Mouse (Mus musculus): ENCODE measurements at regions not wholly inside any gene's neighbourhood (a gene's known extent, or its start where the extent isn't known, plus 50 kb on each side); places are given as distances from the start of the nearest gene placed in this dataset.

DNA sequence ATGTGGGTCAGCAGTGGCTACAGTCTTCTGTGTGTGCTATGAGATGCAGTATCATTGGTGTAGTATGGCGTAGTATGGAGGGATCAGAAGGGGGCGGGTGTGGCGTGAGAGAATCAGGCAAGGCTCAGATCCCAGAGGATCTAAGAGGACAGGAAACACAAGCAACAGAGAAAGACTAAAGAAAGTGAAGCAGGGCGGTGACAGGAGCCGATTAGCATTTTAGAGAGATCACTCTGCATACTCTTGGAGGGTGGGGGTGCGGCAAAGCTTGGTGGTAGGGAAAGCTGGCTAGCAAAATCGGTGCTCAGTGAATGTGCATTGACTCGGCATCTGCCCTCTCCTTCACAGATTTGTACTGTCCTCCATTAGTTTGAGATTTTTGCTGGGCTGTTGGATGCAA is 93.1 kb upstream of the Mphosph6 start:
- DNase-seq (ENCODE audit: low spot score) = no peak

GRCm38 (mm10) chr8:117890211-117890610 is 88.5 kb upstream of the Mphosph6 start:
- DNase-seq (ENCODE audit: low spot score) = no peak

DNA sequence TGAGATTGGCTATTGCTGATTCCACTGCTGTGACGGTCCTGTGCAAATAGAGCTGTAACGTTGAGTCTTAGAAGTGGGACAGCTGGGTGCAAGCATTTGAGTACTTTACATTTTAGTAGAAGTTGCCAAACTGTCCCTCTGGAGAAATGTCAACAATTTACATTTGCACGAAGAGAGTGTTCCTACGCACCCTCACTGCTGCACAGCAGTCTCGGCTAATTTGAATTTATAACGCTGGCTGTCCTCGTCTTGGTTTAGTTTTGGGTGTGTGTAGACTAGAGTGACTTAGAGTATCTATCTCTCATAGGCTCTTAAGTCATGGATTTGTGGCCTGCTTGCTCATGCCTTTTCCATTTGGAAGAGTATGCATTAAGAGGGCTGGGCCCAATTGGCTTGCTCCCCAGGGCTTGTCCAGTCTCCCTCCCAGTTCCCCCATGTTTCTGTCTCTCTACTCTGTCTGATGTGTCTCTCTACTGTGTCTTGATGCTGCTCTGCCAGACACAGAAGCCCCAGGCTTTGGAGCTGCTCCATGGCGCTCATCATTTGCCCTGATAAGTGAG is 79.8 kb upstream of the Mphosph6 start:
- DNase-seq (ENCODE audit: low spot score) = no peak

GRCm38 (mm10) chr8:117880279-117880975 is 78.7 kb upstream of the Mphosph6 start:
- no peak for DNase-seq (ENCODE audit: low spot score)

DNA sequence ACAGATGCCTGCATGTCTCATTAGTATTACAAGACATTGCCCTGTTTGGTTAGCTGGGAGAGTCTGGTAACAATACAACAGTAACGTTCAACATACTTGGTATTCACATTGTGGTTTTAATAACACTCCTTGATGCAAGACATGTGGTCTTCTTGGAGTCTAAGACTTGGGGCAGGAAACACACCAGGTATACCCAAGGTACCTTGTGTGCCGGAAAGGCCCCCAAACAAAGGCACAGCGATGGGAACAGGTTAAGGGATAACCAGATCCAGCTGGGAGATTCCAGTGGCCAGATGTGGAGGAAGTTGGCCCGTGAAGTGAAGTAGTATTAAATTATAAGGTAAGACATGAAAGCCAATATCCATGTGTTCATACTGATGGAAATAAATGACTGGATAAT is 71.9 kb upstream of the Mphosph6 start:
- DNase-seq (ENCODE audit: low spot score) = no peak

DNA sequence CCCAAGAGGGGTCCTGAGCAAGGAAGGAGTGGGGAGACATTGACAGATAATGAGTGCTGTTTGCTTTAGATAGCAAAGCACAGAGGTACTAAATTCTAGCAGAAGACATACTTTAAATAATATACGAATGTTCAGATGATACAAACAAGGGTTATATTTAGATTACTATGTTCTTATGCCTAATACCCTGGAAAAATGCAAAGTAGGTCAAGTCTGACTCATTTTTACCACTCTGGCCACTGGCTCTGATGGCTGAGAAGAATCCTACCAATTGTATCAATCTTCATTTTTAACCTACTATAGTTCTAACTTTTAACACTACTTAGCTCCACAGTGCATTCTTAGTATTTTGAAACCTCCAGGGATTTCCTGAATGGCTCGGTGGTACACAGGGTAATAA is 65.4 kb upstream of the Mphosph6 start:
- no peak for DNase-seq (ENCODE audit: low spot score)

DNA sequence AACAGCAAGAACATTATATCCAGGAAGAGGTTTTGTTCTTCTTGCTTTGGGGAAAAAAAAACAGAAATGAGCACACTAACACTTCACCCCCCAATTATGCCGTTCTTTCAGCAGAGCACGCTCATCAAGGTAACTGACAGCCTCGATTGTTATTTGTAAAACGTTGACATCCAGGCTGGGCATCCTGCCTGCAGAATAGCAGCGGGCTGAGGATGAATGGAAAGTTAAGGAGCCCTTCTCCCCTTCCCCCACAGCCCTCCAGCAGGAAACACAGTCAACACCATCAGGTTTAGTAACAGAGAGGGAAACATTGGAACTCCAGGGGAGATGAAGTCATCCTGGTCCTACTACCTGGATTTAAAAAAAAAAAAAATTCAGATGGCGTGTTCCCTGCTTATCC is 63.3 kb upstream of the Mphosph6 start:
- no peak for DNase-seq (ENCODE audit: low spot score)

GRCm38 (mm10) chr8:117863837-117864236 is 62.1 kb upstream of the Mphosph6 start:
- DNase-seq (ENCODE audit: low spot score) = peak; percentile 15

- DNase-seq (ENCODE audit: low spot score) = no peak
Measured at GRCm38 (mm10) chr8:117862318-117862717, 60.6 kb upstream of the Mphosph6 start.

DNA sequence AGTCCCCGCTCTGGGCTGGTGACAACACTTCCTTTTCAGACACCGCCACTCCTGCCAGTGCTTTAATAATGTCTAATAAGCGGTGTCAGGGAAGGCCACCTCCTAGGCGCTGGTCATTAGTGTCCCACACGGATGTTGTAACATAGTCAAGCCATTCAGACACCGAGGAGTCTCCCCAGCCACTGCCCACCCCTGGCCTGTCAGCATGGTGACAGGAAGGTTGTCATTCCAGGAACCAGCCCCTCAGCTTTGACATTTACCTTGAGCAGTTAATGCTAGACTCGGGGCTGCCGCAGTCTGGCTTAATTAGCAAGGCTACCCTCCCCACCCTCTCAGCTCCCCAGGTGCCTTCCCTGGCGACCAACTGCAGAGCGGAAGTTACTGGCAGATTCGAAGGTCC is 58.0 kb upstream of the Mphosph6 start:
- no peak for DNase-seq (ENCODE audit: low spot score)

GRCm38 (mm10) chr8:117859095-117859494 is 57.4 kb upstream of the Mphosph6 start:
- DNase-seq (ENCODE audit: low spot score) = no peak

GRCm38 (mm10) chr8:117856121-117856520 is 54.4 kb upstream of the Mphosph6 start:
- no peak for DNase-seq (ENCODE audit: low spot score)

DNA sequence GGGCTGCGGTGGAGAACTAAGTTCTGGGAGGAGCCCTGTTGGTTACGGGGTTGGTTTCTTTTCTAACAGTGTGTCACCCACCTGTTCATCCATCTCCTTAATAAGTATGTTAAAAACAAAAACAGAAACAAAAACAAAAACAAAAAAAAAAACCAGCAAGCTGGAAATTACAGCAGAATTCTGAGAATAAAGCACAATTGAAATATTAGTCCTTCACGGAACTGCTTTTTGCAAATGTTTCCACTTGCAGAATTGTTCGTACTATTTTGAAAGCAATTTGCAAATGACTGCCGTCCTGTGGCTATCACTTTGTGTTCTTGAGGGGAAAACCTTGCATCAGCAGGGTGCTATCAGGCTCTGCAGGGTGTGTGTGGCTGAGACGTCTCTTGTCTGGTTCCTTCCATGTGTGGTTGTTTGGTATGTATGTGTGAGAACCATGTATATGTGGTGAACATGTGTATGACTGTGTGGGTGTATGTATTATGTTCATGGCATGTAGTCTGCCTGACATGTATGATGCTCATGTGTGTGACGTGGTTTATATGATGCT is 53.3 kb upstream of the Mphosph6 start:
- DNase-seq (ENCODE audit: low spot score) = no peak

DNA sequence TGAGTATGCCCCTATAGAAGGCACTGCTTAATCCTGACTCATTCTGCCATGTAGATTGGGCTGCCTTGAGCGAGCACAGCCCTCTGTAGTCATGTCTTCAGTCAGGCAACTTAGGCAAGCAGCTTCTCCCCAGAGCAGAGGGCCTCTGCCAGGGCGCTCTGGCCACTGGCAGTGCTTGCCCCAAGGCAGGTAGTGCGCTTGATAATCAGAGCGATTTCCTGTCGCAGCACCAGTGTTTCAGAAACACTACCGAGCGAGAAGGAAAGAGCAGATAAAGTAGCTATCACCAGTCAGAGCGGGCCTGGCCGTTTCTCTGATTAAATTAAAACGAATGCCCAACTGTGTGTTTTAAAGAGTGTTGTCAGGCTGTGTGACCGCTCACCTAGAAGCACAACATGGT is 52.6 kb upstream of the Mphosph6 start:
- no peak for DNase-seq (ENCODE audit: low spot score)

DNA sequence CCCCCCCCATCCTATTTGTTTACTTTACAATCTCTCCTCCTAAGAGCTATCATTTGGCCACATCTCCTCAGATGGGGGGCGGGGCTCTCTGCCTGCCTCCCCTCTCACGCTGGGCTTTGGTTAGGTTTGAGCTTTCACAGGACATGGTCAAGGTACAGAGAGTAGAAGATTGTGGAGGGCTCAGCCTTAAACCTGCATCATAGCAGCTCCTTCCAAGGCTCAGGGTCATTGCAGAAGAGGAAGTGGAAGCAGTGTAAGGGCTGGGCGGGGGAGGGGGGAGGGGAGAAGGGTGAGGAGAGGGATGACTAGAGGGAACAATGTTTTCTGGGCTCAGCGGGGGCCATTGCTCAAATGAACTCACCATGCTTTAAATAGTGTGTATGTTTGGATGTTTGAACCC is 51.7 kb upstream of the Mphosph6 start:
- DNase-seq (ENCODE audit: low spot score) = no peak

DNA sequence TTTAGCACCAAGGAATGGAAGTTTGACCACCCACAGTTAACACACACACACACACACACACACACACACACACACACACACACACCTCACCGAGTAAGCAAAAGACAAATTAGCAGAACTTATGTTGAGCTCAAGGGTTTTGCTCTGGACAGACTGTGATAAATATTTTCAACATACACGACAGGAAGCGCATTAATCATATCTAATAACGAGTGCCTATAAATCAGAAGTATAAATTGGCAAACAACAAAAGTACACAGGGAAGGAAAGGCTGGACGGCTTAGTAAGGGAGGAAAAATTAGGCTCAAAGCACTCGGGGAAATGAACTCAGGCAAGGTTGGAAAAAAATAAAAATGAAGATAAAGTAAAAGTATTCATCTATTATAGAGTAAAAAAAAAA is 50.8 kb upstream of the Mphosph6 start:
- DNase-seq (ENCODE audit: low spot score) = no peak
